Comparison of ENCODE assay signal across 7 mouse cellular contexts in genomic region chr12:81331937-81332874, GRCm38 (mm10). TPM values are rescaled to one million over a fixed set of nuclear protein-coding genes. Genes with fewer than 3 reads are reported as not detected.
A peak's percentile ranks its signal among the peaks of the same experiment; 100 is the strongest.
DNase-seq lines count a peak whose midpoint lies in the region; ATAC-seq and TF ChIP-seq lines count a peak whose summit lies in the region.

No protein-coding gene starts in this region.

- no peak for TF ChIP-seq POLR2A in limb, embryonic 14.5 days (IDR thresholded peaks at IDR 0.05; ENCODE audit: borderline replicate concordance, extremely low read depth, insufficient read depth, insufficient read length)

- H3K4me2 ChIP-seq in forebrain, embryonic 16.5 days (ENCODE audit: low read length), result peak overlapping the region; percentile 98
- H3K4me2 ChIP-seq in hindbrain, embryonic 16.5 days (ENCODE audit: low read length), result peak overlapping the region; percentile 84
- H3K4me2 ChIP-seq in limb, embryonic 14.5 days (replicated peaks; ENCODE audit: low read depth, low read length, severe bottlenecking), result peak overlapping the region; percentile 99
- H3K4me2 ChIP-seq in neural tube, embryonic 15.5 days, result peak overlapping the region; percentile 91

- peak; percentile 76 for ATAC-seq in forebrain, embryonic 16.5 days
- peak; percentile 81 for ATAC-seq in hindbrain, embryonic 16.5 days
- ATAC-seq in limb, embryonic 14.5 days (ENCODE audit: low FRiP score, low read depth), result peak; percentile 56; the same call in 1 of the 2 replicates
- ATAC-seq in neural tube, embryonic 15.5 days (ENCODE audit: low FRiP score), result peak; percentile 81

- DNase-seq in adrenal gland, adult 8-10 months, result peak; percentile 5
- peak; percentile 70 to 85 for DNase-seq in cerebellum, adult 18-20 months
- peak; percentile 52 for DNase-seq in limb, embryonic 14.5 days (ENCODE audit: low spot score)
- no peak for DNase-seq in urinary bladder, postnatal 25 days (ENCODE audit: low spot score)

- peak overlapping the region; percentile 78 for H3K4me3 ChIP-seq in forebrain, embryonic 16.5 days (replicated peaks; ENCODE audit: low read length)
- peak overlapping the region; percentile 73 for H3K4me3 ChIP-seq in hindbrain, embryonic 16.5 days (ENCODE audit: low read length)
- peak overlapping the region; percentile 65 for H3K4me3 ChIP-seq in limb, embryonic 14.5 days (replicated peaks; ENCODE audit: low read length)
- H3K4me3 ChIP-seq in neural tube, embryonic 15.5 days (replicated peaks), result peak overlapping the region; percentile 73

- H3K9ac ChIP-seq in forebrain, embryonic 16.5 days (replicated peaks; ENCODE audit: low read depth, low read length), result peak overlapping the region; percentile 85
- H3K9ac ChIP-seq in hindbrain, embryonic 16.5 days (ENCODE audit: low read depth, low read length), result peak overlapping the region; percentile 96
- H3K9ac ChIP-seq in limb, embryonic 14.5 days (ENCODE audit: low read depth, low read length, severe bottlenecking), result peak overlapping the region; percentile 68
- peak overlapping the region; percentile 91 for H3K9ac ChIP-seq in neural tube, embryonic 15.5 days (replicated peaks)

- H3K36me3 ChIP-seq in forebrain, embryonic 16.5 days (ENCODE audit: control insufficient read depth, insufficient read depth), result no peaks in the 10 kb centered on the region
- no peaks in the 10 kb centered on the region for H3K36me3 ChIP-seq in hindbrain, embryonic 16.5 days (ENCODE audit: control insufficient read depth, insufficient read depth, low read length)
- no peaks in the 10 kb centered on the region for H3K36me3 ChIP-seq in limb, embryonic 14.5 days (ENCODE audit: control insufficient read depth, insufficient read depth, low read length)
- no peaks in the 10 kb centered on the region for H3K36me3 ChIP-seq in neural tube, embryonic 15.5 days

- peaks cover 11% of the 10 kb centered on the region for H3K4me1 ChIP-seq in forebrain, embryonic 16.5 days (replicated peaks; ENCODE audit: control insufficient read depth, insufficient read depth, low read length)
- H3K4me1 ChIP-seq in hindbrain, embryonic 16.5 days (ENCODE audit: control insufficient read depth, insufficient read depth, low read depth, low read length), result peaks cover 15% of the 10 kb centered on the region
- 0 out of 2 replicates have a peak, but pooled peaks cover 5% of the 10 kb centered on the region for H3K4me1 ChIP-seq in limb, embryonic 14.5 days (ENCODE audit: control insufficient read depth, insufficient read depth, low read length)
- H3K4me1 ChIP-seq in neural tube, embryonic 15.5 days, result peaks cover 32% of the 10 kb centered on the region

- under 1% methylated on average over 54 of the region's 54 CpGs for WGBS in forebrain, embryonic 16.5 days
- under 1% methylated on average over 40 of the region's 54 CpGs for WGBS in hindbrain, embryonic 16.5 days
- 3% methylated on average over 43 of the region's 54 CpGs for WGBS in limb, embryonic 14.5 days
- under 1% methylated on average over 49 of the region's 54 CpGs for WGBS in neural tube, embryonic 15.5 days

- H3K27ac ChIP-seq in forebrain, embryonic 16.5 days (ENCODE audit: low read length), result peak overlapping the region; percentile 92
- H3K27ac ChIP-seq in hindbrain, embryonic 16.5 days (ENCODE audit: low read depth, low read length), result peak overlapping the region; percentile 94
- 0 out of 2 replicates have a peak overlapping the region, but pooled peaks have one; percentile 33 for H3K27ac ChIP-seq in limb, embryonic 14.5 days (replicated peaks; ENCODE audit: low read depth, low read length)
- H3K27ac ChIP-seq in neural tube, embryonic 15.5 days (replicated peaks), result peak overlapping the region; percentile 94

- H3K9me3 ChIP-seq in forebrain, embryonic 16.5 days (ENCODE audit: control insufficient read depth, low read length), result no peaks in the 10 kb centered on the region
- H3K9me3 ChIP-seq in hindbrain, embryonic 16.5 days (ENCODE audit: control insufficient read depth, low read length), result no peaks in the 10 kb centered on the region
- no peaks in the 10 kb centered on the region for H3K9me3 ChIP-seq in limb, embryonic 14.5 days (ENCODE audit: control insufficient read depth, low read length)
- no peaks in the 10 kb centered on the region for H3K9me3 ChIP-seq in neural tube, embryonic 15.5 days (replicated peaks)

- peaks cover 5% of the 10 kb centered on the region; the same call in 1 of the 2 replicates for H3K27me3 ChIP-seq in forebrain, embryonic 16.5 days (replicated peaks; ENCODE audit: control insufficient read depth, insufficient read depth, low read length)
- 0 out of 2 replicates have a peak, but pooled peaks cover 2% of the 10 kb centered on the region for H3K27me3 ChIP-seq in hindbrain, embryonic 16.5 days (replicated peaks; ENCODE audit: control insufficient read depth, insufficient read depth, low read length)
- peaks cover 17% of the 10 kb centered on the region for H3K27me3 ChIP-seq in limb, embryonic 14.5 days (ENCODE audit: control insufficient read depth, insufficient read depth, low read length)
- H3K27me3 ChIP-seq in neural tube, embryonic 15.5 days (replicated peaks), result no peaks in the 10 kb centered on the region

RNA-seq across cellular contexts. Expression of gene Slc8a3, which starts 0.8 kb away (rescaled TPM):
- total RNA-seq in adrenal gland, adult 8-10 months (2022), result 1 to 10 TPM; 1.1 to 2.2 (median 1.9) TPM
- 4.7 and 7.0 TPM in 2 replicates for polyA plus RNA-seq in forebrain, embryonic 16.5 days (2015; fragmentation: Nextera tagmentation; extraction: Ambion mirVana)
- 11.2 and 11.7 TPM in 2 replicates for polyA plus RNA-seq in hindbrain, embryonic 16.5 days (2015; fragmentation: Nextera tagmentation; extraction: Ambion mirVana)
- 4.2 and 5.2 TPM in 2 replicates for polyA plus RNA-seq in limb, embryonic 14.5 days (2012; rRNA removed)
- 2.5 TPM in 2 replicates for polyA plus RNA-seq in limb, embryonic 14.5 days (2014; fragmentation: Nextera tagmentation; extraction: Ambion mirVana)
- 11.0 and 12.4 TPM in 2 replicates for polyA plus RNA-seq in neural tube, embryonic 15.5 days (2015; fragmentation: Nextera tagmentation; extraction: Ambion mirVana)

RNA-seq across cellular contexts. Expression of gene Gm4787, which starts 47.1 kb away (rescaled TPM):
- total RNA-seq in adrenal gland, adult 8-10 months (2022), result 1 to 10 TPM; 1.1 to 6.0 (median 3.1) TPM
- 0.20 and 0.25 TPM in 2 replicates for polyA plus RNA-seq in forebrain, embryonic 16.5 days (2015; fragmentation: Nextera tagmentation; extraction: Ambion mirVana)
- 0.21 TPM in 2 replicates for polyA plus RNA-seq in hindbrain, embryonic 16.5 days (2015; fragmentation: Nextera tagmentation; extraction: Ambion mirVana)
- polyA plus RNA-seq in limb, embryonic 14.5 days (2012; rRNA removed), result 0.96 and 1.1 TPM in 2 replicates
- polyA plus RNA-seq in limb, embryonic 14.5 days (2014; fragmentation: Nextera tagmentation; extraction: Ambion mirVana), result 0.19 and 0.22 TPM in 2 replicates
- polyA plus RNA-seq in neural tube, embryonic 15.5 days (2015; fragmentation: Nextera tagmentation; extraction: Ambion mirVana), result 0.31 TPM in 2 replicates

Comparison
In these comparisons a context has a peak if more than half of its experiments do, and no peak if none do; other contexts are left out.
1. H3K27ac ChIP-seq: peak in every context shown above with its lines; median percentile 94 in hindbrain, embryonic 16.5 days; 94 in neural tube, embryonic 15.5 days; 92 in forebrain, embryonic 16.5 days; 33 in limb, embryonic 14.5 days.